Mouse (Mus musculus) gastrocnemius, adult 2 months (tissue): ENCODE data around the gene Cenpa. TPM values are rescaled to one million over a fixed set of nuclear protein-coding genes. Genes with fewer than 3 reads are reported as not detected.

ENCODE experiments used
- DNase-seq: peaks from one replicate; pipeline ENCODE4 v3.0.0; 2022
- H3K27ac ChIP-seq: fragments of 200-600 bp; 2 replicates; pipeline ENCODE4 v1.8.1; 2022; ENCODE audit warnings: mild to moderate bottlenecking
- H3K4me3 ChIP-seq: fragments of 200-600 bp; 2 replicates; pipeline ENCODE4 v1.8.1; 2022; ENCODE audit warnings: mild to moderate bottlenecking, moderate library complexity
- CTCF ChIP-seq: fragments of 200-600 bp; IDR thresholded peaks from 2 replicates; pipeline ENCODE4 v1.8.1; 2022; ENCODE audit warnings: antibody characterized with exemption, mild to moderate bottlenecking, moderate library complexity
- intact Hi-C: fragments of 180-260 bp; cut with DNase I; formaldehyde crosslinking; loops from one replicate; pipeline ENCODE4 v1.15.1; 2025
- microRNA-seq: library from miRNA; unstranded; fragments of <30 nt; microRNA quantifications from one replicate; pipeline ENCODE4 v1.2.0, GENCODE M21; 2021
- total RNA-seq, 2 experiments: library from RNA; stranded (reverse); gene quantifications; 2 replicates each; pipeline ENCODE4 v1.2.3; 2021

The Cenpa gene
- total RNA-seq, 2 experiments from 2014 or later: 1.2 to 3.6 TPM

DNA sequence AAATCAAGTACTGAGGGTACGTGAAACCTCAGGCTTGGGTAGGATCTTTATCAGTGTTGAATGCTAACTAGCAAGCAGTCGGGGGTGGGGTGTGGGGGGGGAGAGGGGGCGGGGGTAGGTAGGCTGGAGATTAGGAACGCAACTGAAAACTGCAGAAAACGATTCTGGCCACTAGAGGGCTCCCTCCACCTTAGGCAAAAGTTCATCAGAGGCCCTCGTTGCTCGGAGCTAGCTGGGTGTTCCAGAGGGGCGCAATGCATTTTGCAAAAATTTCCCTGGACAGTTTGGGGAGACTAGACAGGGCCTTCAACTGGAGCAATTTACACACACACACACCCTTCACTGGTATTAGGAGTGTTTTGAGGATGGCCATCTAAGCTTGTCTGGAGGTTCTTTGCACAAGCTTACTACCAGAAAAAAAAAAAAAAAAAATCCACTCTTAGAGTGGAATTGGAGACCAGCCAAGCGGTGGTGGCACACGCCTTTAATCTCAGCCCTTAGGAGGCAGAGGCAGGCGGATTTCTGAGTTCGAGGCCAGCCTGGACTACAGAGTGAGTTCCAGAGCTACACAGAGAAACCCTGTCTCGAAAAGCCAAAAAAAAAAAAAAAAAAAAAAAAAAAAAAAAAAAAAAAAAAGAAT, 43.3 kb downstream of the Cenpa start:
- Histone ChIP-seq H3K27ac (no peak overlapping the region), H3K4me3 (no peak overlapping the region)
- peak; percentile 75 for DNase-seq
- TF ChIP-seq CTCF: peak; percentile 79
- intact Hi-C loops: loop anchor here (1.0 to 10.0 kb wide), 4 partner anchors 43 to 295 kb away; no protein-coding TSS in a partner anchor

DNA sequence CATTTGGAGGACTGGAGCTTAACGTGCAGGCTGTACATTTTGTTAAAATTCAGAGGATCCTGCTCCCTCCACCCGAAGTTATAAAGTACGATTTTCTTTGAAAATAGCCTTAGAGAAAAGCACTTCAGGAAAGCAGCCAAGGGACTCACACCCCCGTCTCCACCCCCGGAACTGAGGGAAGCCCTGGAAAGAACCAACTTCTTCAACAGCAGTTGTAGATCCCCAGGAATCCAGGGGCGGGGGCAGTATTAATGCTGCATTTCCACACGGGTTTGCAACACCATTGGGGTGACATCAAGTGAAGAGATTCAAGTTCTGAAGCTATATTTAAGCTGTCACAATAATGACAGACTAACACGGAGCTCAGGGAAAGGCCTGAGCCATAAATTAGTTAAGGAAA, 43.9 kb downstream of the Cenpa start:
- no peak for DNase-seq
- intact Hi-C loops: no loop called here
- H3K27ac ChIP-seq: no peak overlapping the region
- H3K4me3 ChIP-seq: no peak overlapping the region
- no peak for TF ChIP-seq CTCF

DNA sequence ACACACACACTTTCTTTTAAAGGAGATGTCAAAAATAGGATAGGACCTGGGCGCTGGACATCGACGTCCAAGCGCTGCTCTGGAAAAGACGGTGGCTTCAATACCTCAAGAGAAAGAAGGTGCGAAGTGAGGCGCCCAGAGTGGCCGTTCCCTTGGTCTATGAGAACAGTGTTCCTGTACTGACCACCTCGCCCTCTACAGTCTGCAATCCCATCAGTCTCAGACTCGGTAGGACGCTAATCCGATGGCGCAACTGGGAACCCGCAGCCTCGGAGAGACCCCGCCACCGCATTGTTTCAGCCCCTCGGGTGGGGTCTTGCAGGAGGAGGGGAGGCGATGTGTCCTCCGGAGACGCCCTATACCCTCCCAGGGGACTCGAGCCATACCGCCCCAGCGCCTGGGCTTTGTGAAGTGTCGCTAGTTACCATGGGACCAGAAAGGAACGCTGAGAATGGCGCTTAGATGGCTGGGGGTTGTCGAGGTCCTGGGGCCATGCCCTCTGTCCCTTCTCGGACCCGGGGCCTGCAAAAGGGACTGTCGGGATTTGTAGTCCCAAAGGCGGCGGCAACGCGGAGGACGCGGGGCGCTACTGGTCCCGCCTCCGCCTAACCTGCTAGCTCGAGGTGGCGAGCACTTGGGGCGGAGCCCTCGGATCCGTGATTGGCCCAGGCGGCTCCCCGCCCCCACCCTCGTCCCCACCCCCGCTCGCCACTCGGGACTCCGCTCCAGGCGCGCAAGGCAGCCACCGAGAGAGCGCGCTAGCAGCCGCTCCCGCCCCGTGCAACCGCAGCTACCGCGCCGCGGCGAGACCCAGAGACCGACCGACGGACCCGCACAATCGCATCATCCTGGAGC, 44.8 kb downstream of the Cenpa start, which contains the start of gene Dpysl5:
Gene Dpysl5 (plus strand): TSS at position 418 of the 855 bp plus-strand sequence.
- peak; percentile 92 for DNase-seq
- intact Hi-C loops: no loop called here
- TF ChIP-seq CTCF: peak; percentile 39; the same call in 1 of the 2 replicates
- H3K4me3 ChIP-seq: peak within 1 kb of the TSS; percentile 82
- H3K27ac ChIP-seq: peak within 1 kb of the TSS; percentile 79

DNA sequence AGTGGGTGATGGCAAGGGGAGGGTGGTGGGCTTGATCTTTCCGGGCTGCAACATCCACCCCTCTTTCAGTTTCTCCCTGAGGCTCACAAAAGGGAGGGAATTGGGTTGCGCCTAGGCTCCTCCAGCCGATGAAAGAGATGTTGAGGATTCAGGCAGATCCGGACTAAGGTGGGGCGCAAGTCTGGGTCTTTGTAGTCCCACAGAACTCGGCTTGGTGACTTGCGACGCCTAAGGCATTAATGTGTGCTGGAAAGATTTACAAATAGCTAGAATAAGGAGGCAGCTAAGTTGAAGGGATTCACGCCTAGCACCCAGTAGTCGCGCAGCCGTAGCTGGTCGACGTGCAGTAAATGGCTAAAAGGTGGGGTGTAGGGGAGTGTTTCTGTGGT, 45.4 kb downstream of the Cenpa start:
- 0 out of 2 replicates have a peak overlapping the region, but pooled peaks have one; percentile 28 for H3K27ac ChIP-seq
- intact Hi-C loops: no loop called here
- no peak for DNase-seq
- peak overlapping the region; percentile 82 for H3K4me3 ChIP-seq
- no peak for TF ChIP-seq CTCF

DNA sequence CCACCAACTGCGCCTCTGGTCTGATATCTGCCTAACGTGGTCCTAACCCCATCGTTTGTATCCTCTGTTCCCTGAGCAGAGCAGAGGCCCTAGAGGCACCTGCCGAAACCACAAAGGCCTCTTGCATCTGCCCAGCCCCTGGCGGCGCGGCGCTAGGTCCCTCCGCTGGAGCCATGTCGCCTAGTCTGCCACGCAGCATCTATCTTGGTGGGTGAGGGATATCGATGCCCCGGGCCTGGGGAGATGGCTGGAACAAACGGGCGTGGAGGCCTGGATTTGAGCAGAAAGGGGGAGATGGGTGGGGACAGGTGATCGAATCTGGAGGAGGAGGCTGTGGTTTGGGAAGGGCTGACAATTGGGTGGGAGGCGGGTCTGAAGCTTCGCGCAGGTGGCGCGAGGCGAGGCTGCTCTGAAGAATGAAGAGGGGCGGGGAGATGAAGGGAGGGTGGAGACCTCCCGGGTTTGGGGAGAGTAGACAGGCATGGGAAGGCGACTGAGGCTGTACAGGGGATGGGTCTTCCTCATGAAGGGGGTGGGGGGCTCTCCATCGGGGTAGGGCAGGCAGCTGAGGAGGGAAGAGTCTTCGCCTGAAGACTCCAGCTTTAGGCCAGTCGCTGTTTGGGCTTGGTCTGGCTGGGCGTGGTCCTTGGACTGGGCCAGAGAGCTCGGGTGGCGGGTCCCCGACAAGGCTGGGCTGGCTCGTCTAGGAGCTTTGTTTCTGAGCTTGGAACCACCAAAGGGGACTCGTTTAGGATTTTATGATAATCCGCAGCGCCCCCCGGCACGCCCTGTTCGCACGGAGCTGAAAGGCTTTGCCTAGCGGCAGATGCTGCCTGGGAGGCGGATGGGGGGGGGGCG, 46.1 kb downstream of the Cenpa start:
- TF ChIP-seq CTCF: no peak
- H3K27ac ChIP-seq: no peak overlapping the region
- peak overlapping the region; percentile 82 for H3K4me3 ChIP-seq
- peak; percentile 28 for DNase-seq
- intact Hi-C loops: no loop called here

DNA sequence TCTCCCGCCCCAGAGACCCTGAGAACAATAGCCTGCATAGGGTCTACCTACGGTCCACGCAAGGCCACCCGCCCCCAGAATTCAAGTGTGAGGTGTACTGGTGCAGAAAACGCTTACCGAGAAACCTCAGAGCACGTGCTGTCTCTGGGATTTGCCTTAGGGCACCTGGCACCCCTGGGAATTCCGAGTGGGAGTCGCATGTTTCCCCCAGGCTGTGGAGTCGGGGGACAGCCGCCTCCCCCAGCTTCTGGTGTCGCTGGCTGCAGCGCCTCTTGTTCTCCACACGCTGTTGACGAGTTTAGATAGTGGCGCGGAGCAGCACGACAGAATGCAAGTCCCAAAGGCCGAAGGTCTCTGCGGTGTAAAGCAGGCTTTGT, 46.7 kb downstream of the Cenpa start:
- peak overlapping the region; percentile 82 for H3K4me3 ChIP-seq
- intact Hi-C loops: no loop called here

DNA sequence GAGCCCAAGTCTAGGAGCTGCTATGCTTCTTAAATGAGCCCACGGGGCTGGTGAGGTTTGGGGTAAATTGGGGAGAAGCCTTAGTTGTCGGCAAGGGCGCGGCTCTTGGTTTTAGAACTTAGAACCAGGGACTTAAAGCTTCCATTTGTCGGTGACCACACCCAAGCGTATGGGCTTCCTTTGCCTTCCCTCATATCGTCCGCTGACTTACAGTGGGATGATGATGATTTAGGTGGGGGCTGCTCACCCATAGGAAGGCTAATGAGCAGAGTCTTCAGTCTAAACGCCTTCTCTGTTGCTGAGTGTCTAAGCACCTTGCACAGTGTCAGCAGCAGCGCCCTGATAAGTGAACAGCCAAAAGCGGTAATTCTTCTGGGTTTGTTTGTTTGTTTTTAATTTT, 47.1 kb downstream of the Cenpa start:
- DNase-seq: no peak
- no peak for TF ChIP-seq CTCF
- no peak overlapping the region for H3K27ac ChIP-seq
- H3K4me3 ChIP-seq: peak overlapping the region; percentile 82
- intact Hi-C loops: no loop called here

More for the DNA sequence above, 46.7 kb downstream of the Cenpa start:
- no peak overlapping the region for H3K27ac ChIP-seq
- DNase-seq: no peak
- TF ChIP-seq CTCF: no peak

DNA sequence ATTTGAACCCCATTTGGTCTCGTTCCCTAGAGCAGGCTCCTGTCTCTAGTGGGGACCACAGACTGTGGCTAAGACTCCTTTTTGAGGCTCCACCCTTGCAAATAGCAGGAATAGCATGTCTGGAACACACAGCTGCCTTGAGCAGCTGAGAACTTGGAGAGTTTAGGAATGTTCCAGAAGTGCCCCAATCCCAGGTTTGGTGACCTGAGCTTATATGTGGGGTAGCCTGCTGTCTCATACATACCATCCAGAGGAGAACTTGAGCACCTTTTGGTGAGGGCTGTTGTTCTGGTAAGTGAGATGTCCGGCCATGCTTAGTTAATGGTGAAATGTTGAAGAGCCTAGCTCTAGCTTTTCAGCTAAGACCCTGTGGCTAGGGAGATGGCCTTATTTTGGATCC, 49.7 kb downstream of the Cenpa start:
- H3K27ac ChIP-seq: no peak overlapping the region
- intact Hi-C loops: no loop called here
- no peak overlapping the region for H3K4me3 ChIP-seq
- DNase-seq: no peak
- no peak for TF ChIP-seq CTCF

DNA sequence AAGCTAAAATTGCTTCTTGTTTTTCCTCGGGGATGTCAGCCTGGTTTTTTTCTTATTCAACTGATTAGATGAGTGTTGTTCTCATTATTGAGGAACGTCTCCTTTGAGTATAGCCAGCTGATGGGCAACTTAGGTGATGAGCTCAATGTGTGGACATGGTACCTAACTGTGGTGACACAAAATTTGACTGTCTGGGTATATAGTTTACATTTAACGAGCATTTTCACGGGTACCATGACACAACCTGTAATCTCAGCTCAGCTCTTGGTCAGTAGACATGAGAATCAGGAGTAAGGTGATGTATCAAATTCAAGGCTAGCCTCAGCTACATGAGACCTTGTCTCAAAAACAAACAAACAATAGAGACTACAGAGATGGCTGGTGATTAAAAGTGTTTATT, 50.9 kb downstream of the Cenpa start:
- Histone ChIP-seq H3K4me3 (no peak overlapping the region), H3K27ac (no peak overlapping the region)
- TF ChIP-seq CTCF: no peak
- intact Hi-C loops: no loop called here
- DNase-seq: no peak

DNA sequence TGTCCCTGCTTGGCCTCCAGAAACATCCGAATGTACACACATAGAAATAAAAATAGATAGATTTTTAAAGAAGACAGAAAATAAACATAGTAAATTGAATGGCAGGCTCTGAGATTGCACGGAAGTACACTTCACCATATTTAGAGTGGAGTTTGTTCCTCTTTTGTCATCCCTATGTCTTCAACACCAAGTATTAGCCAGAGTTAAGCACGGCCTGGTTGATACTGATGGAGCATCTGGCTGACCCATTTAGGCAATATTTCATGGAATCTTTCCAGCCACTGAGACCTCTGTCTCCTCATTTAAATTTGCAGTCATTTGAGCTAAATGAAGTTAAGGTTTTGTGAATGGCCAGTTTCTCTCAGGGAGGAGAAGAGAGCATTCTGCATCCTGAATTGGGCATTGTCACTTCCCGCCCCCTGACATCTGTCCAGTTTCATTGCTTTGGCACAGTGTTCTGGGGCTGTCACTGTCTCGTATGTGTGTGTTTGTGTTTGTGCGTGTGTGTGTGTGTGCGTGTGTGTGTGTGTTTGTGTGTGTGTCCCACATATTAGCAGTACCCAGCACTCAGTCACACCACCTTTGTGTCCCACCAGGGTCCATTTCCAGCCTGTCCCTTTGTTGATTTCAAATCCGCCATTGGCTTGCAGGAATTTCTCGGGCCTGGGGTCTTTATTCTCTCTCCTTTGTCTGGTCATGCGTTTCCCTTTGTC, 51.6 kb downstream of the Cenpa start:
- H3K27ac ChIP-seq: no peak overlapping the region
- H3K4me3 ChIP-seq: no peak overlapping the region
- DNase-seq: no peak
- TF ChIP-seq CTCF: no peak
- intact Hi-C loops: no loop called here

DNA sequence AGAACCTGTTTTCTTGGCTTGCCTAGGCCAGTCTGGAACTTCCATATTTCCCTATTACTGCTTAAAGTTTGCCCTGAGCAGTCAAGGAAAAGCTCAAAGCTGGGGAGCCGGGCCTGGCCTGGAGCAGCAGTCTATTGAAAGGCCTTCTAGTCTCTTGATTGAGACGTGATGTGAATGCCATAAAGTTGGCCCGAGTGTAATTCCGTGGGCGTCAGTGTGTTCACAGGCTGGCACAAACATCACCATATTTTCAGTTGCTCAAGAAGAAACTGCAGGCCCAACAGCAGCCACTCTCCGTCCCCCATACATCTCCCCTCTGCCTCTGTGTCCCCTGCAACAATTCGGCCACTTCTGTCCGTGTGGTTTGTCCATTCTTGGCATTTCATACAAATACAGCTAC, 55.4 kb downstream of the Cenpa start:
- intact Hi-C loops: no loop called here

More for the DNA sequence above, 55.4 kb downstream of the Cenpa start:
- no peak for DNase-seq
- no peak for TF ChIP-seq CTCF
- Histone ChIP-seq H3K4me3 (no peak overlapping the region), H3K27ac (no peak overlapping the region)

Small RNA genes within 50 kb of the gene (microRNA-seq; reads per million reads assigned to microRNA genes)
- not detected for gene Mir5625

Other genes with a start within 250 kb of the Cenpa start
- under 1 TPM; 0.10 to 0.14 TPM for gene Otof, start 204.8 kb upstream of the Cenpa start, total RNA-seq
- gene 1700001C02Rik, start 200.7 kb upstream of the Cenpa start, total RNA-seq: not detected
- gene Cib4, start 120.9 kb upstream of the Cenpa start, total RNA-seq: not detected
- under 1 TPM; 0.26 to 0.33 TPM for gene Kcnk3, start 78.6 kb upstream of the Cenpa start, total RNA-seq
- 10 to 100 TPM; 12.7 to 14.2 TPM for gene Slc35f6, start 18.8 kb upstream of the Cenpa start, total RNA-seq
- gene Dpysl5, start 44.8 kb downstream of the Cenpa start, total RNA-seq: 1 to 10 TPM in 1 of 2 experiments, under 1 TPM in 1; 0.98 to 2.9 TPM
- 10 to 100 TPM; 72.0 to 90.4 TPM for gene Mapre3, start 147.9 kb downstream of the Cenpa start, total RNA-seq
- 10 to 100 TPM; 28.8 to 31.2 TPM for gene Tmem214, start 201.2 kb downstream of the Cenpa start, total RNA-seq
- 1 to 10 TPM; 1.6 to 2.3 TPM for gene Agbl5, start 221.9 kb downstream of the Cenpa start, total RNA-seq
- 100 to 1,000 TPM; 103 to 121 TPM for gene Ost4, start 241.0 kb downstream of the Cenpa start, total RNA-seq
- 1 to 10 TPM; 2.7 to 7.7 TPM for gene Emilin1, start 246.6 kb downstream of the Cenpa start, total RNA-seq